Mouse (Mus musculus): Measurements from ENCODE around the gene Kdm4b.

Kdm4b gene

DNA sequence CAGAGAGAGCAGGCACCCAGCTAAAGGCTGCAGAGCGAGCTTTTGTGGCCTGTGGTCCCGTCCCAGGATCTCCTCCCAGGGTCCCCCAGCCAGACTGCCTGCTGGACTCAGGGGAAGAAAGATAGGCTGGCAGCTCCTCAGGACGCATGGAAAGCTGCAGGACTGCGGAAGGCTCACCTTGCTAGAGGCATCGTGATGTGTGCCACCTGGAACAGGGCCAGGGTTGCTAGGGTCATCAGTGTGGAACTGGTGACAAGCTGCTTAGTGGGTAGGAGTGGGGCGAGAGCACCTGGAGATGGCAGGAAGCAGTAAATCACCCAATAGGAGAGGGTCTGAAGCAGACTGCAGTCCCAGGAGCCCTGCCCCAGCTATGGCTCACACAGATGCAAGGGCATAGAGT is 61.8 kb downstream of the Kdm4b start:
- DNase-seq (ENCODE audit: low spot score) = no peak

DNA sequence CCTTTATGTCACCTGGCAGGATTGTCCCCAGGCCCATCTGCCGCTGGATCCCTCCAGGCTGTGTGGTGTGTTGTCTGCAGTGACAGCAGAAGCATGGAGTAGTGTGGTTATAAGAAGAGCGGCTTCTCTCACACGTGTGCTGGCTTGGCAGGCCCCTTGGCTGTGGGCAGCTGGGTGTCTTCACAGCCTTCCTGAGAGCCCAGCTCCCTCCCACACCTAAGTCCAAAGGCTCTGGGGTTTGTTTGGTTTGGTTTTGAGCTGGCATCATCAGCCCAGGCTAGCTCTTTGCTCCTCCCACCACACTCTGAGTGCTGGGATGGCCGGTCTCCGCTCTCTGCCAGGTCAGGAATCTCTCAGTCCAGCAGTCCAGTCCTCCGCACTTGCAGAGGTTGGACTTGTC is 67.4 kb downstream of the Kdm4b start:
- no peak for DNase-seq (ENCODE audit: low spot score)

DNA sequence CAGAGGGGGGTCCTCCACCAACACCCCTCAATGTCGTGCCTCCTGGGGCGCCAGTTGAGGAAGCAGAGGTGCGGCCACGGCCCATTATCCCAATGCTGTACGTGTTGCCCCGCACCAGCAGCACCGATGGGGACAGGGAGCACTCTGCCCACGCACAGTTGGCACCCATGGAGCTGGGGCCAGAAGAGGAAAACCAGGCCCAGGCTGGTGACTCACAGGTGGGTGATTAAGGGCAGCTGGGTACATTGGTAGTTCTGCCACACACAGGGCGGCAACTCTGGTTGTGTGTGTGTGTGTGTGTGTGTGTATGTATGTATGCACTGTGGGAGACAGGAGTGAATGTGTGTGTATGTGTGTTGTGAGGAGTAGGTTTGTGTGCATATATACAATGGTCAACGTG is 68.0 kb downstream of the Kdm4b start:
- DNase-seq (ENCODE audit: low spot score) = no peak

DNA sequence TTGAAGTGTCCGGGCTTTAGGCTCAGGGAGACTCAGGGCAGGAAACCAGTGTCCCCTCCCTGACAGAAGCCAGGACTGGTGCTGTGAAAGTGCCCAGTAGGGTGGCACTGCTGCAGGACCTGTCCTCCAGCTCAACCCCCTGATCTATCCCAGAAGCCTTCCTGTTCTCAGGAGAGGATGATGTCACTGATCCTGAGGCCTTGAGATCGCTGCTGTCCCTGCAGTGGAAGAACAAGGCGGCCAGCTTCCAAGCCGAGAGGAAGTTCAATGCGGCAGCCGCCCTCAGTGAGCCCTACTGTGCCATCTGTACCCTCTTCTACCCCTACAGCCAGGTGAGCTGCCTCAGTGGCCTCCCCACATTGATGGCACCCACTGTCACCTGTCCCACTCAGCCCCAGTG is 70.2 kb downstream of the Kdm4b start:
- no peak for DNase-seq (ENCODE audit: low spot score)

DNA sequence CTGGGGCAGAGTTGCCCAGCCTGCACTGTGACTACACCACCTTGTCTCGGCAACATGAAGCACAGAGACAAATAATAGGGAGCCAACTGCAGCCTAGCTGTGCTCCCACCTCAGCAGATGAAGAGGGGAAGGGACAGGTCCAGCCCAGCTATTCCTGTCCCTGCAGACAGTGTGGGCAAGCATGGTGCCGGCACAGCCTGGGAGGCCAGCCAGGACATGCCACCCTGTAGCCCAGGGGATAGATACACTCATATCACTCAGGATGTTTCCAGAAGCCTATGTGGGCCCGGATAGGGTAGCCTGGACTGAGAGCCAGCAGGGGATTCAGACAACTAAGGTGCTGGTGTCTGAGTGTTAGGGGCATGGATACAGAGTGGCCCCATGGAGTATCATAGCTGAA is 74.4 kb downstream of the Kdm4b start:
- no peak for DNase-seq (ENCODE audit: low spot score)

DNA sequence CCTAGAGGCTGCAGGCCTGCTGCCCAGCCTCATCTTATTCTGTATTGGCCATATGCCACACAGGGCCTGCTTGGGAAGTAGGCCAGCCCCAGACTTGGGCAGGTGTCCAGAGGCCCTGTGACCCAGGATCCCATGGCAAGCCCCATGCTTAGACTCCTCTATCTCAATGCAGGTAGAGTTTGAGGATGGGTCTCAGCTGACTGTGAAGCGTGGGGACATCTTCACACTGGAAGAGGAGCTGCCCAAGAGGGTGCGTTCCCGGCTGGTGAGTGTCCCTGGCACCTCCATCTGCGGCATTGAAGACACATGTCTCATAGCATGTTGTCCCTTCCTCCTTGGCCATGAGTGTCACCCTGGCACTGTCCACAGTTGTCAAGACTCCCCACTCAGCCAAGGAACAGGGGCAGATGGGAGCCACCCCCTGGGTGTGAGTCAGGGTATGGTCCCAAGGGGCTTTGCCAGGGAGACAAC is 75.2 kb downstream of the Kdm4b start:
- no peak for DNase-seq (ENCODE audit: low spot score)

DNA sequence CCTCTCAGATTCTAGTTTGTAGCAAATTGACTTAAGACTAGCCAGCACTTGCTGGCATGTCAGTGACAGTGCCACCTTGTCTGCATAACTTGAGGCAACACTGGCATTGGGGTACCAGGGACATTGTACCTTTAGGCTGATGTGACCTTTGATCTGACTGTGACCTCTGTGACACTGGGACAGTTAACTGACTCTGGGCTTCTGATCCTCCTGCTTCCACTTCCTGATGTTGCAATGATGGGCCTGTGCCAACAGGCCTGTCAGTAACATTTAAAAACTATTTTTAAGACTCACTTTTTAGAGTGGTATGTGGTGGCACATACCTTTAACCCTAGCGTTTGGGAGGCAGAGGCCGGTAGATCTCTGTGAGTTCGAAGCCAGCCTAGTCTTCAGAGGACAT is 79.5 kb downstream of the Kdm4b start:
- DNase-seq (ENCODE audit: low spot score) = no peak

DNA sequence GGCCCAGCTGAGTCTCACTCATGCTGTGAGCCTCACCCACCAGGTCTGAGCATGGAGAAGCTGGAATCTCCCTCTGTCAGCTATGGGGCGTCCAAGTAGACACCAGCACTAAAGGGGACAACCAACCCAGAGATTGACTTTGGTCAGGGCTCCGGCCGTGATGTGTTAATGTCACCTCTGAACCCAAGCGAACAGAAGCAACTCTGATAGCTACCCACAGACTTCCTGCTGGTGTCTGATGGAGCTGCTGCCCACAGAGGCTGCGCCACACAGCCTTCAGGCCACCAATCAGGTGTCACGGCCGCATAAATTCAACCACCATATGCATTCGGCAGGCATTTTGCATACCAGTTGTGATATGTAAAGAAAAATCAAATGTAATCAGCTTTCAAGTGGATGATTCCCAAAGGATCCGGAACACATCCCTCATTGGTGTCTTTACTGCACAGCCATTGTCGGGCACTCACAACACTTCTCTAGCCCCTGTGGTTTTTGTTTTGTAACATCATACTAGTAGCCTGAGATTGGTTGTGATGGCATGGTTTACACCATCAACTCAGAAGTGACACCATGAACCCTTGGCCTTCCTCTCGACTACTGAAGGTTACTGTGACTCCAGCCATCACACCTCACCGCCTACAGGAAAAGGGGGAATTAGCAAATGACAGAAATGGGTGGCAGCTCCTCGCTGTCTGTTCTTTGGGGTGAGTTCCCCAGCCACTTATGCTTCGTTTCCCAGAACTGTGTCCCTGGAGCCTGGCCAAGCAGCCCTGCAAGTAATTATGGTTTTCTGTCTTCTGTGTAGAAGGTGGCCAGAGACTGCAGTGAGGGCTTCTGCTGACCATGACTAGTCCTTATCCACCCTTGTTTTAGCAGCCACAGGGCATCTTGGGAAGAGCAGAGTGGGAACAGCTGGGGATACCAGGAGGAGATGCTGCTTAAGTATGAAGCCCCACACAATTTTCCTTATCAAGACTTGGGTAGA is 80.3 kb downstream of the Kdm4b start:
- no peak for DNase-seq (ENCODE audit: low spot score)

DNA sequence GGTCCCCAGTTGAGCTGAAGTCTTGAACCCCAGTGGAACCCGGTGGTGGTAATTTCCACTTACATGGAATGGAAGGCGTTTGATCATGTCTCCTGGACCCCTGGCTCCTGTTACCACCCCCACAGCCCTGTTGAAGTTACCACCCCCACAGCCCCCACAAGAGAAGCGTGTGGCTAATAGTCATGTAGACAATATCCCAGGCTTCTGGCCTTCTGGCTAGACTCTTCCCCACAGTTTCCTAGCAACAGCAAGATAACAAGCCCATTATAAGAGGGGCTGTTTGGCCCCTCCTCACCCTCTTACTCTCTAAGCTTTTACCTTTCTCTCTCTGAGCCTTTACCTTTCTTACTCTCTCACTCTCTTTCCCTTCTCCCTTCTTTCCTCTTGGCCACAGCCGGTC is 81.0 kb downstream of the Kdm4b start:
- DNase-seq (ENCODE audit: low spot score) = no peak

DNA sequence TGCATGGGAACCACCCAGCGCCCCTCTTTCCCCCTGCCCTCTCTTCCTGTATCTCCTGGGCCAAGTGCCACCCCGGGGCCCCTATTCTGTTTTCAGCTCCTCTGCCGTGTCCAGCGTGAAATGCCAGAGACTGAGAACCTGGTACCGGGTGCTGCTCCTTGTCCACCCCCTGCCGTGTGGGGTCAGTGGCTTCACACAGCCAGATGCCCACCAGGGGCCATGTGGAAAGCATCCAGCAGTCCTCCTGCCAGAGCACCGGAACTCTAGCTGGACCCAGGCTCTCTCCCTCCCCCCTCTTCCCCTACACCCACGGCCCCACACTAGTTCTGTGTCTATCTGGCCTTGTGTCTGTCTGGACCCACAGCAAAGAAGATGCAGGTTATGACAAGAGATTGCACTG is 81.5 kb downstream of the Kdm4b start:
- no peak for DNase-seq (ENCODE audit: low spot score)

DNA sequence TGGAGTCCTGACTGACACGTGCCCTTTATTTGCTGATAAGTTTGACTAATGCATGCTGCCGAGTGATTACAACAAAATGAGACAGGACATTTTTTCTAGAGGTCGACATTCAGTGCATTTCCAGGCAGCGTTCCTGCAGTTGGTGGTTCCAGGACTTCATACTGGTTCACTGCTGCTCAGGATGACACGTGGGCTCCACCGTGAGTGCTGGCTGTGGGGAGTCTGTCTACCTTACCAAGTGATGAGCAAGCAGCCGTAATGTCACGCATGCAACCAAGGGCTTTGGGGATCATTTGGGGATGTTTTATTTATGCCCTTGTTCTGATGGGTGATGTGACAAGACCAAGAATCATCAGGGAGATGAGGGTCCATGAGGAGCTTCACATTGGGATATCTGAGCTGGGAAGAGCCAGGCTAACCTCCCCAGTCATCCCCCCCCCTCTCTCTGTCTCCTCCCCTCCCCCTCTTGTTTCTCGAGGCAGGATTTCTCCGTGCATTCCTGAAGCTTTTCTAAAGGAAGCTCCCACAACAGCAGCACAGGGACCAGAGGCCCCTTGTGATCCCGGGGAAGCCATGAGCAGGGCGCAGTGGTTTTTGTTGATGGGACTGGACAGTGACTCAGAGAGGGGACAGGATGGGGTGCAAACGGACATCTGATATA is 83.2 kb downstream of the Kdm4b start:
- DNase-seq (ENCODE audit: low spot score) = no peak

DNA sequence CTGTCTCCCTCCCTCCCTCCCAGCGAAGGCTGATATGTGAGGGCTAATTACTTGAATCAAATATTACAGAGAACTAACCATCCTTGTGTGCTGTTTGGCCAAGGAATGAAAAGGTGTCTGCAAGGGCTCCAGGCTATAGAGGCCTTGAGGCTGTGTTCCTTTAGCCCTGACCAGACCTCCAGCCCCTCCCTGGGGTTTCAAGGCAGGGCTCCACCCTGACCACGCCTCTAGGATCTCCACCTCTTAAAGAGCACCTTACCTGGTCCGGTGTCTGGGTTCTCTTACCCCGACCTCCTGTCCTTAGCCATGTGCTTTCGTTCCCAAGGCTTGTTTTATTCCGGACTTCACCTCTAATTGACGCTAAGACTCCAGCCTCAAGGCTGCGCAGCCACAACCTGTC is 83.9 kb downstream of the Kdm4b start:
- DNase-seq (ENCODE audit: low spot score) = no peak

DNA sequence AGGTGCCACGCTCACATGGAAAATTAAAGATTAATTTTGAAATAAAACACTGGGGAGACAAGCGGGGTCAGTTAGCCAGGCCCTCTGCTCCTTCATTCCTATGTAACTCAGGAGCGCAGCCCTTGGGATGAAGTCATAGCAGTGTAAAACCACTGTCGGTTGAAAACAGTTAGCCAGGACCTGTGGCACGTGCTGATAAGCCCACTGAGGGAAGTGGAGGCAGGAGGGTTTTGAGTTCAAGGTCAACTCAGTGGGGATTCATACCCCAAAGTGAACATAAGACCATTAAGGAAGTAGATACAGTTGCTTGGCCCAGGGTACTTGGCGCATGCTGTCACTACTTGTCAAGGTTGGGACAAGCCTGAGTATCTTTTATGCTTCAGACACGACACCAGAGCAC is 85.6 kb downstream of the Kdm4b start:
- DNase-seq (ENCODE audit: low spot score) = no peak

DNA sequence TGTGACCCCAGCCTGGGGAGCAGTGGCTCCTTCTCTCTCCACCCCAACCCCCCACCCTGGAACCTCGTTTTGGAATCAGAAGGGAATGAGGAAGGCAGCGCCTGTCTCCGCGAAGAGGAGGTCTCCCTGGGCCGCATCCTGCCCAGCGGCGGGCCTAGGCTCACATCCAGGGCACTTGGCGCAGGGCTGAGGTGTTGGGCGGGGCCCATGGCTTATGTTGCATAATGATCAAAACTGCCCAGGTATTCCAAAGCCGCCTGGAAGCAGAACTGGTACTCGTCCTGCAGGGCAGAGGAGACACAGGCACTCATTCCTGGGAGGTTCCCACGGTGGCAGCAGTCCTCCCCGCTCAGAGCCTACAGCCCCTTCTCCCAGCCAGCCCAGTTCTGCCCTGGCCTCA is 87.3 kb downstream of the Kdm4b start:
- no peak for DNase-seq (ENCODE audit: low spot score)

DNA sequence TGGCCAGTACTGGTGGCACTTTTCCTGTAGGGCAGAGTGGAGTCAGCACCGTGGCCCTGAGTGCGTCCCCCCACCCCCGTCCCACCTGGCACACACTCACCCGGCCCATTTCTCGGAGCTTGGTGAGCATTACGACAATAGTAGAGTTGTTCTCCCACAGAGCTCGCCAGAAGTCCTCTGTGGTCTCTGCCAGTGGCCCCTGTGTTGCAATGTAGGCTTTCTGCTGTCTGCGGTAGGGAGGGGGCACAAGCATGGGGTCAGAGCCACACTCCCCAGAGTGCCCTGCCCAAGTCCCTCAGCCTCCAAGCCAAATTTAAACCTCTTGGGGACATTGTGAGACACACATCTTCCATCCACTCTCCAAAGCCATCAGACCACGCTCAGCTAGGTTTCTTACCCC is 88.9 kb downstream of the Kdm4b start:
- no peak for DNase-seq (ENCODE audit: low spot score)

DNA sequence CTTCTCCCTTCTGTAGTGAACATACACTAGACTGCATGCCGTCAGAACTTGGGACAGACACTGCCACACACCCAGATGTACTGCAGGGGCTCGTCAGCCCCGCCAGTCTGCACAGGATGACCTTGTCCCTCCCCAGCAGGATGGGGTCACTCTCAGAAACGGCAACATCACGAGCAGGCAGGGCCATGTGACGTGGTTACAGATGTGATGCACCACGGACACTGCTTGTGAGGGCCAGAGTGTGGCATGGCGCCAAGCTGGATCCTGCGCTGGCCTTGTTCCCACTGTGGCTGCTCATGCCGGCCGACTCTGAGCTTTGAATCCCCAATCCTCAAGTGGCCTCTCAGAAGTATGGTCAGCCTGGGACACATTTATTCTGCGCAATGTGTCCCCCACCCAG is 92.4 kb downstream of the Kdm4b start:
- DNase-seq (ENCODE audit: low spot score) = no peak

DNA sequence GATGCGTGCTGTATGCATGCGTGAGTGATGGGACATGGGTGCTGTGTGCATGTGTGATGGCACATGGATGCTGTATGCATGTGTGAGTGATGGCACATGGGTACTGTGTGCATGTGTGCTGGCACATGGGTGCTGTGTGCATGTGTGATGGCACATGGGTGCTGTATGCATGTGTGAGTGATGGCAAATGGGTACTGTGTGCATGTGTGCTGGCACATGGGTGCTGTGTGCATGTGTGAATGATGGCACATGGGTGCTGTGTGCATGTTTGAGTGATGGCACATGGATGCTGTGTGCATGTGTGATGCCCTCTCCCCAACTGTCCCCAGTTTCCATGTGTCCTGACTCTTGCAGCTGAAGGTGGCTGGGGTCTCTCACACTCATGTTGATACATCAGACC is 94.2 kb downstream of the Kdm4b start:
- DNase-seq (ENCODE audit: low spot score) = no peak

DNA sequence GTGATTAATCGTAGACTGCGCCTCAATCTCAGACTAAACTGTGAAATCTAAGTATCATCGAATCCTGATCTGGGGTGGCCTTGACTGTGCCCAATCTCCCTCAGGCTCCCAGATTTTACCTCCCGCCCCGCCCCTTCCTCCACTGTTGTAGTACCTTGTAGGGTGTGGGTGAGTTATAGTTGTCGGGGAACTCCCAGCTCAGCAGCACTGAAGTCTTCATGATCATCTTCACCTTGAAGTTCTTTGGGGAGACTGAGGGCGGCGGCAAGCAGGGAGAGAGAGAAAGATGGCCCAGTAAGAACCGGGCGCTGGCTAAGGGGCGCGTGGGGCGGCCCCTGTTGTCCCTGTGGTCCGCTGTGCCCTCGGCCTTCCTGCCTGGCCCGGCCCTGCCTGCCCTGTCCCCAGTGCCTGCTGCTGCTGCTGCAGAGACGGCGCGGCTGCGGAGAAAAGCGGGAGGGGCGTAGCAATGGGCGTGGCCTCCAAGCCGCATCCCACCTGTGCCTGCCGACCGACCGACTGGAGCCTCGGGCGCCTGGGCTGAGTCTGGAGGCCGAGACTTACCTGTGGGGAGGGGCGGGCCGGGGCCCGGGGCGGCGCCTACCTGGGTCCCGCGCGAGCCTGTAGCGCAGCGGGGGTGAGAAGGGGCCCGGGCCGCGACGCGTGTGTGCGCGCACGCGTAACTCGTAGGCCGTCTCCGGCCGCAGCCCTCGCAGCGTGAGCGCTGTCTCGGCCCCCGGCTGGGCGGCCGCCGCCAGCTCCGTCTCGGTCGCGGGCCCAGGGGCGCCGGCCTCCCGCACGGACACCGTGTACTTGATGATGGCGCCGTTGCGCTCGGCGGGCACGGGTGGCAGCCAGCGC is 99.1 kb downstream of the Kdm4b start:
- DNase-seq (ENCODE audit: low spot score) = peak; percentile 87

DNA sequence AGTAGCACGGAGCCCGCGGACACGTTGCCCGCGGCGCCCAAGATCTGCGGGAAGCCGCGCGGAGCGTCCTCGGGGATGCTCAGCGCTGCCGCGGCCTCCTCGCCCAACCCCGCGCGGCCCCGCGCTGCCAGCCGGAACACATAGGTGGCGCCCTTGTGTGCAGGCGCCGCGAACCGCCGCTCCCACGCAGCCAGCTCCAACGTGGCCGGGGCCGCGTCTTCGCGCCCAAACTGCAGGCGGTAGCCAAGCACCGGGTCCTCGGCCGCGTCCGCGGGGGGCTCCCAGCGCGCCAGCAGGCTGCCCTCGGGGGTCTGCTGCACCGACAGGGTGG is 99.7 kb downstream of the Kdm4b start:
- peak; percentile 73 for DNase-seq (ENCODE audit: low spot score)

DNA sequence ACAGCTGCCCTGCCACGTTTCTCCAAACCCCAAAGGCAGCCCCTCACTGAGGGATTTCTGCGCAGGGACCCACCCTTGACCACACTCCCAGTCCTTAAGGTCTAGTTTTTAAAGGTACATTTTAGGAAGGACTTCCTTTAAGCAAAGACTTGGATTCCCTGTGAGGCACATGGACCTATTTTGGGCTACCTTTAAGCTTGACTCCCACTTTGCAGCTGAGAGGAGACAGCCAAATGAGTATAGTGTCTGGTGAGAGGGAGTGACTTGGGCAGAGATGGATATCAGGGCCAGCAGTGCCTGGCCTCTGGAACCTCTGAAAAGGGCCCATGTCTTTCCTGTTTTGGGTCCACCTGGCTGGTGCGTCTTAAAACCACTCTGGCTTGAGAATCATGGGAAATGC is 100.1 kb downstream of the Kdm4b start:
- DNase-seq (ENCODE audit: low spot score) = no peak

DNA sequence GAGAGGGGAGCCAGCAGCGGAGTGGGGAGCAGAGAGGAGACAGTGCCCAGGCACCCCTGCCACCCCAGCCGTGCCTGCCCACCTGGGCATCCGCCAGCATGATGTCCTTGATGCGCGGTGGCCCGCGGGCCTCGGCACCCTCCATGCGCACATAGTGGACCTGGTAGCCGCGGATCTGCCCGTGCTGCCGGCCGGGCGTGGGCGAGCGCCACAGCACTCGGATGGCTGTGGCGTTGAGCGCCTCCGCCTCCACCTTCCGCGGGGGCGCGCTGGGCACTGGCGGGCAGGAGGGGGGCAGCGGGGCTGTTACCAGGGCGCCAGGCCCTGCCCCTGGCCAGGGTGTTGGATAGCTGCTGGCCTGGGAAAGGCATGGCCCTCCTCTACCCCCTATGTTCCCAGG is 102.0 kb downstream of the Kdm4b start:
- DNase-seq (ENCODE audit: low spot score) = no peak

DNA sequence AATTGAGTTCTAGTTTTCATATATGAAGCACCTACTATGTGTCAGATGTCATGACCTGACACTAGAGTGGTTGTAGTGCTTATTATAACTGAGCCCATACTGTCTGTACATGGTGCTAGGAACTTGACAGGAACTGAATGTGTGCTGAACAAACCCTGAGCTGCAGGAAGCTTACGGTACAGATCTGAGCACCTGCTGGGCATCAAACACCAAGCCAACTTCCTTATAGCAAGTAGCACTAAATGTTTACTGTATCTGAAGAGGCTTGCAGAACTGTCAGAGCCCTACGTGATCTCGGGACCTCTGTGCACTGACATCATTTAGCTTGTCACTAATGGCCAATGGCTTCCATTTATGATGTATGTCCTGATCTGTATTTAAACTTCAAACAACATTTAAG is 105.7 kb downstream of the Kdm4b start:
- no peak for DNase-seq (ENCODE audit: low spot score)

Measured in testis, postnatal 14 days (tissue).